Mouse (Mus musculus) adrenal gland, postnatal 14 days (tissue): Measurements from ENCODE around the gene Ugt1a5. TPM values are rescaled to one million over a fixed set of nuclear protein-coding genes. Genes with fewer than 3 reads are reported as not detected.
"Not testable (repeated sequence)": the region's sequence is repeated elsewhere in the genome, so short reads cannot be mapped to it uniquely, and the experiment has no call there.

Experiments
- DNase-seq: peaks from one replicate; pipeline ENCODE4 v3.0.0; 2021; ENCODE audit warnings: mixed read lengths
- long read RNA-seq, 2 experiments: library from polyadenylated mRNA; stranded (forward); transcript quantifications; one replicate each; pipeline ENCODE4 v2.0.0; 2021
- total RNA-seq: library from RNA; stranded (reverse); gene quantifications from 2 replicates; pipeline ENCODE4 v1.2.3, GENCODE M21; 2021

The Ugt1a5 gene
- total RNA-seq: 0.37 and 0.41 TPM in 2 replicates
- long read RNA-seq, experiment 1: 0 reads
- long read RNA-seq, experiment 2, partial matches to known transcripts: 0 of 2 reads
- long read RNA-seq, experiment 2, other reads (novel, unspliced or antisense): 1 of 2 reads

GRCm38 (mm10) chr1:88165711-88166110 is at the start of gene Ugt1a5:
Ugt1a5 (plus strand) TSS chr1:88166012.
- no peak for DNase-seq

- DNase-seq: not testable (repeated sequence)
Observed at GRCm38 (mm10) chr1:88120550-88120949, 45.3 kb upstream of the Ugt1a5 start.

- peak; percentile 34 for DNase-seq
Observed at GRCm38 (mm10) chr1:88121521-88121920, 44.3 kb upstream of the Ugt1a5 start.

- not testable (repeated sequence) for DNase-seq
Observed at GRCm38 (mm10) chr1:88125827-88126360, 39.9 kb upstream of the Ugt1a5 start.

GRCm38 (mm10) chr1:88129091-88129490 is 36.7 kb upstream of the Ugt1a5 start:
- DNase-seq: peak; percentile 55

GRCm38 (mm10) chr1:88130223-88130622 is 35.6 kb upstream of the Ugt1a5 start:
- DNase-seq: not testable (repeated sequence)

GRCm38 (mm10) chr1:88133908-88134456 is 31.8 kb upstream of the Ugt1a5 start:
- DNase-seq: no peak

- DNase-seq: peak; percentile 49
Observed at GRCm38 (mm10) chr1:88134457-88135011, 31.3 kb upstream of the Ugt1a5 start, which contains the start of gene Ugt1a6a. Ugt1a6a (plus strand) TSS chr1:88134809.

GRCm38 (mm10) chr1:88135229-88135904 is 30.4 kb upstream of the Ugt1a5 start:
- not testable (repeated sequence) for DNase-seq

GRCm38 (mm10) chr1:88136646-88137045 is 29.2 kb upstream of the Ugt1a5 start:
- no peak for DNase-seq

- no peak for DNase-seq
Observed at GRCm38 (mm10) chr1:88137264-88137663, 28.5 kb upstream of the Ugt1a5 start.

- DNase-seq: no peak
Observed at GRCm38 (mm10) chr1:88138145-88138544, 27.7 kb upstream of the Ugt1a5 start.

GRCm38 (mm10) chr1:88140492-88140891 is 25.3 kb upstream of the Ugt1a5 start:
- not testable (repeated sequence) for DNase-seq

GRCm38 (mm10) chr1:88143966-88144675 is 21.7 kb upstream of the Ugt1a5 start:
- peak; percentile 57 for DNase-seq

GRCm38 (mm10) chr1:88145278-88145677 is 20.5 kb upstream of the Ugt1a5 start:
- DNase-seq: peak; percentile 17

GRCm38 (mm10) chr1:88150133-88150532 is 15.7 kb upstream of the Ugt1a5 start:
- peak; percentile 11 for DNase-seq

- no peak for DNase-seq
Observed at GRCm38 (mm10) chr1:88158430-88158829, 7.4 kb upstream of the Ugt1a5 start.

GRCm38 (mm10) chr1:88172190-88172589 is 6.4 kb downstream of the Ugt1a5 start:
- not testable (repeated sequence) for DNase-seq

- DNase-seq: no peak
Observed at GRCm38 (mm10) chr1:88179657-88180056, 13.8 kb downstream of the Ugt1a5 start.

GRCm38 (mm10) chr1:88186325-88186935 is 20.6 kb downstream of the Ugt1a5 start:
- DNase-seq: no peak

- DNase-seq: no peak
Observed at GRCm38 (mm10) chr1:88192136-88192535, 26.3 kb downstream of the Ugt1a5 start.

- DNase-seq: no peak
Observed at GRCm38 (mm10) chr1:88195687-88196086, 29.9 kb downstream of the Ugt1a5 start.
